Mouse (Mus musculus) ovary, adult 18-20 months (tissue): ENCODE measurements around the gene Ckap4.
"Not testable (repeated sequence)": the region's sequence is repeated elsewhere in the genome, so short reads cannot be mapped to it uniquely, and the experiment has no call there.

ENCODE experiments used
- DNase-seq: peaks from one replicate; pipeline ENCODE4 v3.0.0; 2022; ENCODE audit warnings: low spot score, mixed read lengths

Ckap4 gene

GRCm38 (mm10) chr10:84549146-84549919, 15.5 kb upstream of the Ckap4 start:
- DNase-seq, result no peak

- DNase-seq, result peak; percentile 51
These were observed 11.2 kb upstream of the Ckap4 start for GRCm38 (mm10) chr10:84544841-84545610.

GRCm38 (mm10) chr10:84542802-84543658, 9.2 kb upstream of the Ckap4 start:
- no peak for DNase-seq

- no peak for DNase-seq
These were observed 5.8 kb upstream of the Ckap4 start for GRCm38 (mm10) chr10:84539651-84540050.

GRCm38 (mm10) chr10:84535859-84536258, 2.0 kb upstream of the Ckap4 start:
- peak; percentile 31 for DNase-seq

- no peak for DNase-seq
These were observed 1.6 kb upstream of the Ckap4 start for GRCm38 (mm10) chr10:84535458-84535857.

- peak; percentile 22 for DNase-seq
These were observed 665 bp downstream of the Ckap4 start for GRCm38 (mm10) chr10:84532911-84533882.

GRCm38 (mm10) chr10:84532191-84532889, 1.5 kb downstream of the Ckap4 start:
- DNase-seq, result no peak

- no peak for DNase-seq
These were observed 2.3 kb downstream of the Ckap4 start for GRCm38 (mm10) chr10:84531576-84531975.

- DNase-seq, result no peak
These were observed 3.5 kb downstream of the Ckap4 start for GRCm38 (mm10) chr10:84530388-84530787.

- DNase-seq, result no peak
These were observed 6.2 kb downstream of the Ckap4 start for GRCm38 (mm10) chr10:84527631-84528030.

GRCm38 (mm10) chr10:84527070-84527469, 6.8 kb downstream of the Ckap4 start:
- DNase-seq, result no peak

GRCm38 (mm10) chr10:84526488-84526887, 7.4 kb downstream of the Ckap4 start:
- no peak for DNase-seq

GRCm38 (mm10) chr10:84523682-84524081, 10.2 kb downstream of the Ckap4 start:
- DNase-seq, result no peak

GRCm38 (mm10) chr10:84516414-84516927, 17.4 kb downstream of the Ckap4 start:
- DNase-seq, result no peak

- not testable (repeated sequence) for DNase-seq
These were observed 17.9 kb downstream of the Ckap4 start for GRCm38 (mm10) chr10:84515980-84516379.

- DNase-seq, result no peak
These were observed 18.3 kb downstream of the Ckap4 start for GRCm38 (mm10) chr10:84515512-84515950.

GRCm38 (mm10) chr10:84514038-84514578, 19.8 kb downstream of the Ckap4 start:
- no peak for DNase-seq

GRCm38 (mm10) chr10:84512766-84513165, 21.1 kb downstream of the Ckap4 start:
- no peak for DNase-seq

GRCm38 (mm10) chr10:84508603-84509002, 25.3 kb downstream of the Ckap4 start:
- DNase-seq, result no peak
